Mouse (Mus musculus) MEL (cell line): ENCODE measurements around the gene Cwc22.

ENCODE experiments used
- CTCF ChIP-seq, 3 experiments: IDR thresholded peaks in 2 of 3; conservative IDR thresholded peaks in 1 of 3; 2 replicates each; pipeline ENCODE4 v1.5.1; 2011 to 2012; ENCODE audit warnings: low read length in 3 of 3, low read depth in 2 of 3, mild to moderate bottlenecking in 2 of 3, improper control_type of control experiment in 1 of 3, inconsistent platforms in 1 of 3, mixed read lengths in 1 of 3, moderate library complexity in 1 of 3; ENCODE audit not compliant: control insufficient read depth in 1 of 3, insufficient read depth in 1 of 3, poor library complexity in 1 of 3, severe bottlenecking in 1 of 3
- MYC ChIP-seq: IDR thresholded peaks from 2 replicates; pipeline ENCODE4 v1.6.1; 2011; ENCODE audit warnings: low read depth, mild to moderate bottlenecking, low read length, improper control_type of control experiment, moderate library complexity
- POLR2A ChIP-seq, 2 experiments: IDR thresholded peaks; 2 replicates each; pipeline ENCODE4 v1.6.1; 2011 to 2012; ENCODE audit warnings: low read length in 2 of 2, mild to moderate bottlenecking in 2 of 2, control low read depth in 1 of 2, improper control_type of control experiment in 1 of 2, low read depth in 1 of 2, moderate library complexity in 1 of 2; ENCODE audit not compliant: control insufficient read depth in 1 of 2, insufficient read depth in 1 of 2, poor library complexity in 1 of 2

DNA sequence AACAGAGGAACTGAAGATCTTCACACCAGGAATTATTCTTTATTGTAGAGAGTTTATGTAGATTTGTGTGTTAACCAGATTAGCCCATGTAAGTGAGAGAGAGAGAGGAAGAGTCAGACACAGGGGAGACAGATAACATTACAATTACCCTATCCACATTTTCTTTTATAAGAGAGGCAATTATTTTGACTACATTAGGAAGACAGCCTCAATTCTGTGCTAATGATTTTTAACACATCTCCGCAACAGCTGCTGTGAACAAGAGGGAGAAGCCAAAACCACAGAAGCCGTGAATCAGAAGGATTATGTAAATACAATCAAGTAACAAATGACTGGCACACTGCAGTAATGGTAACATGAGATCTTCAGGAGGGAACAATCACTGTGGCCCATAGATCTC, 12.5 kb downstream of the Cwc22 start:
- TF ChIP-seq MYC = no peak
- TF ChIP-seq CTCF (IDR thresholded peaks at IDR 0.05 in 2 of 3, conservative IDR thresholded peaks at IDR 0.05 in 1 of 3; ENCODE audit: control insufficient read depth in 1 of 3, insufficient read depth in 1 of 3, low read depth in 2 of 3, low read length in 3 of 3, poor library complexity in 1 of 3, severe bottlenecking in 1 of 3) = no peak
- TF ChIP-seq POLR2A (IDR thresholded peaks at IDR 0.05; ENCODE audit: control insufficient read depth in 1 of 2, insufficient read depth in 1 of 2, low read depth in 1 of 2, low read length in 2 of 2, poor library complexity in 1 of 2) = no peak
